Mouse (Mus musculus): ENCODE data around the gene Rpf1. TPM values are rescaled to one million over a fixed set of nuclear protein-coding genes. Genes with fewer than 3 reads are reported as not detected.

The Rpf1 gene
- total and polyA plus RNA-seq, 2 experiments from 2014 or later, result 17.8 to 27.3 TPM

DNA sequence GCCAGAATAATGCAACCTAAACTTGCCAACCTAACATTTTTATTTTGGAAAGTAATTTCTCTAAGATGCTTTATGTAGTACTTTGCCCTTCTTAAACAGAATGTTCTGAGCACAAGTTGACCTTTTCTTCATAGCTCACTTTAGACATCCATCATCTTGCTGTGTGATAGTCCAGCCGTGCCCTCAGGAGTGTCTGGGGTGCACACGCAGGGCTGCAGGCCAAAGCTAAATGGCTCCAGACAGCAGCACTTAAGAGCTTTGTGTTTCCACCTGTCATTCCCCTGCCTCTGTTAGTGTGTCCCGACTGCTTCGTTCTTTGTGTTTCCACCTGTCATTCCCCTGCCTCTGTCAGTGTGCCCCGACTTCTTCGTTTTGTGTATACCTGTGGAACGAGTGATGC is 46.1 kb upstream of the Rpf1 start:
- DNase-seq (ENCODE audit: low spot score) (no peak), ATAC-seq (ENCODE audit: insufficient read depth, low read depth) (no peak)
- 61% methylated on average over 7 of the region's 7 CpGs for WGBS
- Histone ChIP-seq H3K27ac (ENCODE audit: low read depth) (no peak overlapping the region), H3K9me3 (replicated peaks; ENCODE audit: control insufficient read depth, low read length) (no peaks in the 10 kb centered on the region), H3K4me1 (ENCODE audit: control insufficient read depth, insufficient read depth) (no peaks in the 10 kb centered on the region), H3K4me2 (ENCODE audit: low read depth, low read length) (no peak overlapping the region), H3K36me3 (replicated peaks; ENCODE audit: control insufficient read depth, insufficient read depth, low read length) (no peaks in the 10 kb centered on the region), H3K27me3 (ENCODE audit: control insufficient read depth, insufficient read depth, low read length) (no peaks in the 10 kb centered on the region), H3K4me3 (ENCODE audit: low read depth, low read length) (no peak overlapping the region), H3K9ac (replicated peaks; ENCODE audit: low read depth, low read length) (no peak overlapping the region)
- TF ChIP-seq EP300 (IDR thresholded peaks at IDR 0.05; ENCODE audit: low read depth) (no peak), CTCF (IDR thresholded peaks at IDR 0.05; ENCODE audit: low read depth) (no peak)

DNA sequence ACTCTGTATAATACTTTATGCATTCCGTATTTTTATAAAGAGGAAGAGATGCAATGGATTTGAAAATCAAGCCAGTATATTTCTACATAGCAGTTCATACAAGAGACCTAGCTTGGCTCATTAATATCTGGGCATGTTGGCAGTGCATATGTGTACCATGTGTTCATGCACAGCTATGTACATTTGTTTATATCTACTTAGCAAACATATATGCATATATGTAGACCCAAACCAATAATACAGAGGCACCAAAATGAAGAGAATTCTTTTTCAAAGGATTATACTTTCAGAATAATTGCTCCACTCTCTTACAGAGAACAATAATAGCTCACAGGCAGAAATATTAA is 43.8 kb upstream of the Rpf1 start:
- TF ChIP-seq CTCF (IDR thresholded peaks at IDR 0.05; ENCODE audit: low read depth), result no peak
- no peak for TF ChIP-seq EP300 (IDR thresholded peaks at IDR 0.05; ENCODE audit: low read depth)
- no peak for ATAC-seq (ENCODE audit: insufficient read depth, low read depth)
- DNase-seq (ENCODE audit: low spot score), result no peak
- H3K4me2 ChIP-seq (ENCODE audit: low read depth, low read length), result no peak overlapping the region
- 91% methylated on average over 1 of the region's 1 CpGs for WGBS
- H3K9me3 ChIP-seq (replicated peaks; ENCODE audit: control insufficient read depth, low read length), result no peaks in the 10 kb centered on the region
- H3K9ac ChIP-seq (replicated peaks; ENCODE audit: low read depth, low read length), result no peak overlapping the region
- H3K4me3 ChIP-seq (ENCODE audit: low read depth, low read length), result no peak overlapping the region
- no peaks in the 10 kb centered on the region for H3K36me3 ChIP-seq (replicated peaks; ENCODE audit: control insufficient read depth, insufficient read depth, low read length)
- H3K27ac ChIP-seq (ENCODE audit: low read depth), result no peak overlapping the region
- H3K27me3 ChIP-seq (ENCODE audit: control insufficient read depth, insufficient read depth, low read length), result no peaks in the 10 kb centered on the region
- no peaks in the 10 kb centered on the region for H3K4me1 ChIP-seq (ENCODE audit: control insufficient read depth, insufficient read depth)

DNA sequence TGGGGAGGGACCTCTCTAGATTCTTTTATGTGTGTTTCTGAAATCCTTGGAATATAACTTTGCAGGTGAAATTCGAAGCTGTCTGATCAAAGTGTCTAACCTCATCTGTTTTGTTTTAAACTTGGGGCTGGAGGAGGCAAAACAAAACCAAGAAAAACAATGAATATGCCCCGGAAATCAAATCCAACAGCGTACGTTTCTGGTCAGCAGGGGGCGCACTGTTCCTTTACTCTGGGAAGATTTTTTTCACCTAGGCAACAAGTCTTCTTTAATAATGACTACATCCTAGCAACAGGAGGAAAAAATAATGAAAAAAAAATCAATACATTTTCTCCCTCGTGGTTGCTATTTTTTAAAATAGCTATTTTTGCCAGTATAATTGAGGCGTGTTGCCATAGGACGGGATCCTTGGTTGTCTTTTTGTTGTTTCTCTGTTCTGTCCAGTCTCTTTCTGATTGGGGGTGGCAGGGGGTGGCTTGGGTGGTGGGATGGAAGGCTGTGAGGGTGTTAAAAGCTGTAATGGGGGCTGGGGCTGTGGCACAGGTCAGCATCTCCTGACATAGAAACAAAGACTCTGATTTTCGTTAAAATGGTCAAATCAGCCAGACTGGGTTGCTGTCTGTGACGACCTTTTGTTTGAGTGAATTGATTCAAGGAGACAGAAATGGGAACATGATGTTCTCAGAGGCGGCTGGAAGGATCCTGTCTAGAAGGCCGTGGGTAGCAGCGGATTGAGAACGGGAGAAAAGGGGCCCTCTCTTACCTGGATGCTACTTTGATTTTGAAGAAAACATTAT is 43.2 kb upstream of the Rpf1 start:
- H3K27me3 ChIP-seq (ENCODE audit: control insufficient read depth, insufficient read depth, low read length), result no peaks in the 10 kb centered on the region
- 30% methylated on average over 14 of the region's 14 CpGs for WGBS
- no peak overlapping the region; the same call in 1 of the 2 replicates for H3K4me3 ChIP-seq (ENCODE audit: low read depth, low read length)
- no peaks in the 10 kb centered on the region for H3K9me3 ChIP-seq (replicated peaks; ENCODE audit: control insufficient read depth, low read length)
- no peak overlapping the region for H3K27ac ChIP-seq (ENCODE audit: low read depth)
- H3K9ac ChIP-seq (replicated peaks; ENCODE audit: low read depth, low read length), result no peak overlapping the region
- no peaks in the 10 kb centered on the region for H3K36me3 ChIP-seq (replicated peaks; ENCODE audit: control insufficient read depth, insufficient read depth, low read length)
- H3K4me1 ChIP-seq (ENCODE audit: control insufficient read depth, insufficient read depth), result no peaks in the 10 kb centered on the region
- H3K4me2 ChIP-seq (ENCODE audit: low read depth, low read length), result no peak overlapping the region
- DNase-seq (ENCODE audit: low spot score), result peak; percentile 71
- TF ChIP-seq EP300 (IDR thresholded peaks at IDR 0.05; ENCODE audit: low read depth) (no peak), CTCF (IDR thresholded peaks at IDR 0.05; ENCODE audit: low read depth) (peak; percentile 74)
- ATAC-seq (ENCODE audit: insufficient read depth, low read depth), result no peak

DNA sequence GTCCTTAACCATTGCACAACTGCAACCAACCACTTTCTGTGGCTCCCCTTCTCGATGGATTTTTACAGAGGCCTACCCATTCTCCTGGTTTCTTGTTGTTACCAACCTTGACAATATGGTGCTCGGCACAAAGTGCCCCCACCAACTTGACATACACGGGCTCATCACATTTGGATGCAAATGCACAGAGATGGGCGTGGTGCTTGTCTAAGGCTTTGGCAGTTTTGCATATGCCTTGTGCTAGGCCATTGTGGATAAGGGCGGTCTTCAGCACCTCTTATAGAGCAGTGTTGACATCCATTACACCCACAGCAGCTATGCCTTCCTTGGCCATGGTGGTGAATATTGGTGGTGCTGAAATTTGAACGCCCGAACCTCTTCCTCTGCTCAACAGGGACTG is 41.7 kb upstream of the Rpf1 start:
- no peak overlapping the region for H3K4me2 ChIP-seq (ENCODE audit: low read depth, low read length)
- ATAC-seq (ENCODE audit: insufficient read depth, low read depth), result no peak
- H3K27me3 ChIP-seq (ENCODE audit: control insufficient read depth, insufficient read depth, low read length), result no peaks in the 10 kb centered on the region
- no peak overlapping the region for H3K9ac ChIP-seq (replicated peaks; ENCODE audit: low read depth, low read length)
- no peak overlapping the region for H3K4me3 ChIP-seq (ENCODE audit: low read depth, low read length)
- WGBS, result 89% methylated on average over 7 of the region's 7 CpGs
- no peak overlapping the region for H3K27ac ChIP-seq (ENCODE audit: low read depth)
- no peaks in the 10 kb centered on the region for H3K36me3 ChIP-seq (replicated peaks; ENCODE audit: control insufficient read depth, insufficient read depth, low read length)
- no peak for TF ChIP-seq CTCF (IDR thresholded peaks at IDR 0.05; ENCODE audit: low read depth)
- TF ChIP-seq EP300 (IDR thresholded peaks at IDR 0.05; ENCODE audit: low read depth), result no peak
- DNase-seq (ENCODE audit: low spot score), result no peak
- no peaks in the 10 kb centered on the region for H3K4me1 ChIP-seq (ENCODE audit: control insufficient read depth, insufficient read depth)
- no peaks in the 10 kb centered on the region for H3K9me3 ChIP-seq (replicated peaks; ENCODE audit: control insufficient read depth, low read length)

DNA sequence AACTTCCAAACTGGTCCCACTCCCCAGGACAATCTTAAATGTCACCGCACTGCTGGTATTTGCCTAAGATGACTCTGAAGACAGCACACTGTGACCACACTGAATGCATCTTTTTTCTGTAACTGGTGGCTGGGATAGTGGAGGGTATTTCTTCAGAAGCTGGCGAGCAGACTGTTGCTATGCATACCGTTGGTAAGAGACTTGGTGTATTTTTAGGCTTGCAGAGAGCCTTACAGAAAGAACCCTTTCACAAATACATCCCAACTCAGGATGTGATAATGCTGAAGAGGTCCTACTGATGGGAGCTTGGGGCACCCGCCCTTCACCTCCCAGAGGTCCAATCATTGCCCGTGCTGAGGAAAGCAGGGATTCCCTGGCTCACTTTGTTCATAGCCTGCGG is 36.3 kb upstream of the Rpf1 start:
- WGBS, result 54% methylated on average over 6 of the region's 6 CpGs

DNA sequence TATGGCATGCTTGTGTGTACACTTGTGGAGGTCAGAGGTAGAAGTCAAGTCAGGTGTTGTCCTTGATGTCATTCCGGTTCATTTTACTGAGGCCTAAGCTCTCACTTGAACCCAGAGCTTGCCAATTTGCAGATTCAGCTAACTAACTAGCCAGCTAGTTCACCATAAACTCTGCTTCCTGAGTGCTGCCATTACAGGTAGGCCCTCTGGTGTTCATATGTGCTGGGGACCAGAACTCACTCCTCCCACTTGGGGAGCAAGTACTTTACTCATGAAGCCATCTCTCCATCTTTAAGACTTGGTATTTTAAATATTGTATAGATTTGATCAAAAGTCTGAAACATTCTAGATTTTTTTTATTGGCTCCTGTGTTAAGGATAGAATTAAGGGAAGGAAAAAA is 35.3 kb upstream of the Rpf1 start:
- Histone ChIP-seq H3K4me2 (ENCODE audit: low read depth, low read length) (no peak overlapping the region), H3K27me3 (ENCODE audit: control insufficient read depth, insufficient read depth, low read length) (no peaks in the 10 kb centered on the region), H3K9ac (replicated peaks; ENCODE audit: low read depth, low read length) (no peak overlapping the region), H3K4me3 (ENCODE audit: low read depth, low read length) (no peak overlapping the region), H3K4me1 (ENCODE audit: control insufficient read depth, insufficient read depth) (no peaks in the 10 kb centered on the region), H3K27ac (ENCODE audit: low read depth) (no peak overlapping the region), H3K9me3 (replicated peaks; ENCODE audit: control insufficient read depth, low read length) (no peaks in the 10 kb centered on the region), H3K36me3 (replicated peaks; ENCODE audit: control insufficient read depth, insufficient read depth, low read length) (no peaks in the 10 kb centered on the region)
- WGBS, result 90% methylated on average over 1 of the region's 1 CpGs
- ATAC-seq (ENCODE audit: insufficient read depth, low read depth), result no peak
- TF ChIP-seq EP300 (IDR thresholded peaks at IDR 0.05; ENCODE audit: low read depth) (no peak), CTCF (IDR thresholded peaks at IDR 0.05; ENCODE audit: low read depth) (0 out of 2 replicates have a peak, but pooled peaks have one; percentile 3)
- no peak for DNase-seq (ENCODE audit: low spot score)

More for the DNA sequence above, 36.3 kb upstream of the Rpf1 start:
- no peak for ATAC-seq (ENCODE audit: insufficient read depth, low read depth)
- H3K4me3 ChIP-seq (ENCODE audit: low read depth, low read length), result no peak overlapping the region
- TF ChIP-seq CTCF (IDR thresholded peaks at IDR 0.05; ENCODE audit: low read depth) (no peak), EP300 (IDR thresholded peaks at IDR 0.05; ENCODE audit: low read depth) (no peak)
- DNase-seq (ENCODE audit: low spot score), result no peak
- no peak overlapping the region for H3K4me2 ChIP-seq (ENCODE audit: low read depth, low read length)
- H3K9me3 ChIP-seq (replicated peaks; ENCODE audit: control insufficient read depth, low read length), result no peaks in the 10 kb centered on the region
- no peaks in the 10 kb centered on the region for H3K36me3 ChIP-seq (replicated peaks; ENCODE audit: control insufficient read depth, insufficient read depth, low read length)
- no peaks in the 10 kb centered on the region for H3K27me3 ChIP-seq (ENCODE audit: control insufficient read depth, insufficient read depth, low read length)
- no peak overlapping the region for H3K27ac ChIP-seq (ENCODE audit: low read depth)
- H3K4me1 ChIP-seq (ENCODE audit: control insufficient read depth, insufficient read depth), result no peaks in the 10 kb centered on the region
- H3K9ac ChIP-seq (replicated peaks; ENCODE audit: low read depth, low read length), result no peak overlapping the region
